Mouse (Mus musculus) midbrain, embryonic 10.5 days (tissue): ENCODE data around the gene Unc5b. TPM values are rescaled to one million over a fixed set of nuclear protein-coding genes. Genes with fewer than 3 reads are reported as not detected.

ENCODE experiments used
- DNase-seq: peaks from one replicate; pipeline ENCODE4 v3.0.0-alpha.2; 2017; ENCODE audit warnings: low spot score
- H3K27ac ChIP-seq: fragments of 300-500 bp; sonication (generic); replicated peaks from 2 replicates; pipeline ENCODE4 v1.5.1; 2016; ENCODE audit warnings: mild to moderate bottlenecking
- H3K27me3 ChIP-seq: fragments of 300-500 bp; sonication (generic); 2 replicates; pipeline ENCODE4 v1.6.1; 2016; ENCODE audit warnings: low read depth, mild to moderate bottlenecking; ENCODE audit not compliant: poor library complexity, severe bottlenecking
- H3K36me3 ChIP-seq: fragments of 300-500 bp; sonication (generic); 2 replicates; pipeline ENCODE4 v1.6.1; 2016; ENCODE audit warnings: mild to moderate bottlenecking, moderate library complexity
- H3K4me1 ChIP-seq: fragments of 300-500 bp; sonication (generic); 2 replicates; pipeline ENCODE4 v1.6.1; 2016
- H3K4me3 ChIP-seq: fragments of 300-500 bp; sonication (generic); 2 replicates; pipeline ENCODE4 v1.5.1; 2016; ENCODE audit warnings: mild to moderate bottlenecking, moderate library complexity
- H3K9me3 ChIP-seq: fragments of 300-500 bp; sonication (generic); replicated peaks from 2 replicates; pipeline ENCODE4 v1.6.1; 2016; ENCODE audit warnings: mild to moderate bottlenecking
- WGBS: fragments of 180-500 bp; shearing (Covaris S2); methylation state at CpG from one replicate; pipeline ENCODE4 v1.1.7; 2016; 5-methylcytosine and 5-hydroxymethylcytosine counted together
- polyA plus RNA-seq: library from polyadenylated mRNA; unstranded; fragments of >200 nt; fragmentation: Nextera tagmentation; extraction: Ambion mirVana; gene quantifications from 2 replicates; pipeline ENCODE4 v1.2.1, GENCODE M21; 2016

The Unc5b gene
- polyA plus RNA-seq, 1 experiment from 2014 or later, result 2.7 TPM

DNA sequence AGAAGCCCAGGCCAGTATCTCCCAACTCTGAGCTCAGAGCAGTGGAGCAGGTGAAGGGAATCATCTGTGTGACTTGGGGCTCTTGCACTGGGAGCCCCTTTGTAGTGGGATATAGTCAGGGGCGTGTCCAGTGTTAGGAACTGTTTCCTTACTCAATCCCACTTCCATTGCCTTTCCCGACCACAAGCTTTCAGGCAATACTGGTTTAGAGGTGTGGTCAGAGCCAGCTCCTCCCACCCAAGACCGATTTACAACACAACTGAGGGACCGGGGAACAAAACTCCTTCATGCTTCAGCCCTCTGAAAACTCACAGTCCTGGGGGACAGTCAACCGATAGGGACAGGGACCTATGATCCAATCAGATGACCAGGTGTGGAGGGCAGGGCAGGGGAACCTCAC, 110.9 kb downstream of the Unc5b start:
- 81% methylated on average over 5 of the region's 5 CpGs for WGBS
- no peak overlapping the region for H3K27ac ChIP-seq
- peaks cover 17% of the 10 kb centered on the region for H3K27me3 ChIP-seq
- no peaks in the 10 kb centered on the region; the same call in 1 of the 2 replicates for H3K9me3 ChIP-seq
- DNase-seq, result no peak
- H3K36me3 ChIP-seq, result peaks cover 12% of the 10 kb centered on the region
- H3K4me1 ChIP-seq, result peaks cover 12% of the 10 kb centered on the region
- H3K4me3 ChIP-seq, result no peak overlapping the region

GRCm38 (mm10) chr10:60718491-60718890, 112.9 kb downstream of the Unc5b start:
- WGBS, result 100% methylated on average over 2 of the region's 2 CpGs
- Histone ChIP-seq H3K27ac (no peak overlapping the region), H3K4me3 (no peak overlapping the region), H3K4me1 (peaks cover 12% of the 10 kb centered on the region), H3K36me3 (peaks cover 27% of the 10 kb centered on the region), H3K27me3 (peaks cover 12% of the 10 kb centered on the region), H3K9me3 (peaks cover 9% of the 10 kb centered on the region; the same call in 1 of the 2 replicates)
- no peak for DNase-seq

DNA sequence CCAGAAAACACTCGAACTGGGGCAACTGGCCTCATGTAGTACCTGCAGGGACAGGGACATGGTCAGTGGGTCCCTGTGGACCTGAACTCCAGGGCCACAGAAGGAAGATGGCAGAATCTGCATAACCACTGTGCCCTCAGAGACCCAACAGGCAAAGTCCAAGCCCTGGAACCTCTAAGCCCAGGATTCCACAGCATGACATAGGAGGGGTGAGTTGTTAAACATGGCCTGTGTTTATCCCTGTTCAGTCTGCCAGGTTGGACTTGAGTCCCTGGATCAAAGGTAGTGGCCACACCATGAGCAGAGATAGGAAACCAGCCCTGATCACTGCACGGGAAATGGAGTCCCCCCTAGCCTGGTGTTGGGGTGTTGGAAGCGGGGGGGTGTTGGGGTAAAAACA, 114.9 kb downstream of the Unc5b start:
- Histone ChIP-seq H3K4me1 (peaks cover 5% of the 10 kb centered on the region), H3K36me3 (peaks cover 36% of the 10 kb centered on the region), H3K27ac (no peak overlapping the region), H3K27me3 (peaks cover 7% of the 10 kb centered on the region), H3K9me3 (peaks cover 19% of the 10 kb centered on the region; the same call in 1 of the 2 replicates), H3K4me3 (no peak overlapping the region)
- no peak for DNase-seq
- WGBS, result 93% methylated on average over 3 of the region's 3 CpGs

Other genes with a start within 250 kb of the Unc5b start
- gene Cdh23, start 135.1 kb downstream of the Unc5b start, polyA plus RNA-seq, result 0.53 TPM in 2 replicates
- gene Slc29a3, start 78.8 kb downstream of the Unc5b start, polyA plus RNA-seq, result 8.4 and 12.8 TPM in 2 replicates